Mouse (Mus musculus): ENCODE data around the gene Fgd5. TPM values are rescaled to one million over a fixed set of nuclear protein-coding genes. Genes with fewer than 3 reads are reported as not detected.
"Not testable (repeated sequence)": the region's sequence is repeated elsewhere in the genome, so short reads cannot be mapped to it uniquely, and the experiment has no call there.

The Fgd5 gene
- 11.6 and 16.1 TPM in 2 replicates for polyA plus RNA-seq (2015; fragmentation: Nextera tagmentation; extraction: Ambion mirVana)

- peak; percentile 71 for ATAC-seq (replicated peaks; ENCODE audit: insufficient number of reproducible peaks, insufficient read depth, low FRiP score, low read depth)
- H3K4me3 ChIP-seq: peak within 1 kb of the TSS; percentile 59
- peak within 1 kb of the TSS; percentile 58 for H3K27ac ChIP-seq
- peak within 1 kb of the TSS; percentile 59 for H3K9ac ChIP-seq
- 2% methylated on average over 28 of the region's 62 CpGs for WGBS
- peaks cover 39% of the 10 kb centered on the region for H3K27me3 ChIP-seq
- no peaks in the 10 kb centered on the region for H3K9me3 ChIP-seq (replicated peaks)
- H3K36me3 ChIP-seq: no peaks in the 10 kb centered on the region
- H3K4me1 ChIP-seq (replicated peaks): peaks cover 12% of the 10 kb centered on the region
- peak within 1 kb of the TSS; percentile 93 for H3K4me2 ChIP-seq
Observed at GRCm38 (mm10) chr6:91978371-91979300, at the start of gene Fgd5. Gene Fgd5, plus strand, starts transcription at chr6:91978878.

GRCm38 (mm10) chr6:91931231-91931630 is 47.4 kb upstream of the Fgd5 start:
- Histone ChIP-seq H3K9me3 (replicated peaks) (no peaks in the 10 kb centered on the region), H3K27ac (no peak overlapping the region), H3K4me2 (no peak overlapping the region), H3K27me3 (no peaks in the 10 kb centered on the region), H3K4me1 (replicated peaks) (0 out of 2 replicates have a peak, but pooled peaks cover 5% of the 10 kb centered on the region), H3K9ac (no peak overlapping the region), H3K4me3 (no peak overlapping the region), H3K36me3 (no peaks in the 10 kb centered on the region)
- WGBS: 45% methylated on average over 5 of the region's 5 CpGs
- no peak for ATAC-seq (replicated peaks; ENCODE audit: insufficient number of reproducible peaks, insufficient read depth, low FRiP score, low read depth)

- 54% methylated on average over 4 of the region's 4 CpGs for WGBS
- no peak overlapping the region for H3K27ac ChIP-seq
- no peaks in the 10 kb centered on the region for H3K9me3 ChIP-seq (replicated peaks)
- no peaks in the 10 kb centered on the region for H3K36me3 ChIP-seq
- no peaks in the 10 kb centered on the region for H3K4me1 ChIP-seq (replicated peaks)
- ATAC-seq (replicated peaks; ENCODE audit: insufficient number of reproducible peaks, insufficient read depth, low FRiP score, low read depth): no peak
- H3K4me3 ChIP-seq: no peak overlapping the region
- H3K27me3 ChIP-seq: no peaks in the 10 kb centered on the region
- H3K9ac ChIP-seq: no peak overlapping the region
- H3K4me2 ChIP-seq: no peak overlapping the region
Observed at GRCm38 (mm10) chr6:91938491-91938890, 40.2 kb upstream of the Fgd5 start.

- H3K9ac ChIP-seq: no peak overlapping the region
- no peak overlapping the region for H3K27ac ChIP-seq
- H3K4me2 ChIP-seq: no peak overlapping the region
- no peaks in the 10 kb centered on the region for H3K4me1 ChIP-seq (replicated peaks)
- no peaks in the 10 kb centered on the region for H3K9me3 ChIP-seq (replicated peaks)
- no peaks in the 10 kb centered on the region for H3K36me3 ChIP-seq
- 56% methylated on average over 2 of the region's 2 CpGs for WGBS
- ATAC-seq (replicated peaks; ENCODE audit: insufficient number of reproducible peaks, insufficient read depth, low FRiP score, low read depth): no peak
- H3K4me3 ChIP-seq: no peak overlapping the region
- peaks cover 12% of the 10 kb centered on the region for H3K27me3 ChIP-seq
Observed at GRCm38 (mm10) chr6:91948426-91948825, 30.3 kb upstream of the Fgd5 start.

- not testable (repeated sequence) for H3K4me3 ChIP-seq; H3K9me3 ChIP-seq (replicated peaks); H3K27me3 ChIP-seq; H3K4me2 ChIP-seq; ATAC-seq (replicated peaks; ENCODE audit: insufficient number of reproducible peaks, insufficient read depth, low FRiP score, low read depth); H3K4me1 ChIP-seq (replicated peaks); H3K36me3 ChIP-seq; H3K9ac ChIP-seq; H3K27ac ChIP-seq
- WGBS: 16% methylated on average over 3 of the region's 8 CpGs
Observed at GRCm38 (mm10) chr6:91958015-91958414, 20.7 kb upstream of the Fgd5 start.

- peak; percentile 65 for ATAC-seq (replicated peaks; ENCODE audit: insufficient number of reproducible peaks, insufficient read depth, low FRiP score, low read depth)
- no peak overlapping the region for H3K9ac ChIP-seq
Observed at GRCm38 (mm10) chr6:91960028-91960811, 18.5 kb upstream of the Fgd5 start.

GRCm38 (mm10) chr6:91963429-91963828 is 15.2 kb upstream of the Fgd5 start:
- no peaks in the 10 kb centered on the region for H3K36me3 ChIP-seq
- H3K4me3 ChIP-seq: no peak overlapping the region
- 38% methylated on average over 4 of the region's 4 CpGs for WGBS
- no peak overlapping the region for H3K9ac ChIP-seq
- H3K4me1 ChIP-seq (replicated peaks): 0 out of 2 replicates have a peak, but pooled peaks cover 3% of the 10 kb centered on the region
- peaks cover 7% of the 10 kb centered on the region; the same call in 1 of the 2 replicates for H3K27me3 ChIP-seq
- no peak for ATAC-seq (replicated peaks; ENCODE audit: insufficient number of reproducible peaks, insufficient read depth, low FRiP score, low read depth)
- H3K27ac ChIP-seq: no peak overlapping the region
- H3K4me2 ChIP-seq: no peak overlapping the region
- H3K9me3 ChIP-seq (replicated peaks): no peaks in the 10 kb centered on the region

More at GRCm38 (mm10) chr6:91960028-91960811, 18.5 kb upstream of the Fgd5 start:
- Histone ChIP-seq H3K27ac (peak overlapping the region; percentile 72), H3K36me3 (no peaks in the 10 kb centered on the region), H3K9me3 (replicated peaks) (no peaks in the 10 kb centered on the region), H3K27me3 (peaks cover 7% of the 10 kb centered on the region), H3K4me1 (replicated peaks) (0 out of 2 replicates have a peak, but pooled peaks cover 3% of the 10 kb centered on the region), H3K4me2 (peak overlapping the region; percentile 41), H3K4me3 (0 out of 2 replicates have a peak overlapping the region, but pooled peaks have one; percentile 7)
- 21% methylated on average over 8 of the region's 8 CpGs for WGBS

- H3K27ac ChIP-seq: no peak overlapping the region
- H3K4me3 ChIP-seq: no peak overlapping the region
- ATAC-seq (replicated peaks; ENCODE audit: insufficient number of reproducible peaks, insufficient read depth, low FRiP score, low read depth): no peak
- no peak overlapping the region for H3K4me2 ChIP-seq
- no peaks in the 10 kb centered on the region for H3K36me3 ChIP-seq
- H3K9ac ChIP-seq: no peak overlapping the region
- WGBS: 80% methylated on average over 8 of the region's 8 CpGs
- no peaks in the 10 kb centered on the region for H3K9me3 ChIP-seq (replicated peaks)
- H3K27me3 ChIP-seq: peaks cover 7% of the 10 kb centered on the region; the same call in 1 of the 2 replicates
- 0 out of 2 replicates have a peak, but pooled peaks cover 3% of the 10 kb centered on the region for H3K4me1 ChIP-seq (replicated peaks)
Observed at GRCm38 (mm10) chr6:91965060-91965459, 13.6 kb upstream of the Fgd5 start.

- no peak for ATAC-seq (replicated peaks; ENCODE audit: insufficient number of reproducible peaks, insufficient read depth, low FRiP score, low read depth)
- H3K9me3 ChIP-seq (replicated peaks): no peaks in the 10 kb centered on the region
- no peak overlapping the region for H3K4me3 ChIP-seq
- H3K9ac ChIP-seq: no peak overlapping the region
- H3K27me3 ChIP-seq: peaks cover 7% of the 10 kb centered on the region; the same call in 1 of the 2 replicates
- no peak overlapping the region for H3K27ac ChIP-seq
- 0 out of 2 replicates have a peak, but pooled peaks cover 2% of the 10 kb centered on the region for H3K4me1 ChIP-seq (replicated peaks)
- WGBS: 46% methylated on average over 6 of the region's 6 CpGs
- no peaks in the 10 kb centered on the region for H3K36me3 ChIP-seq
- no peak overlapping the region for H3K4me2 ChIP-seq
Observed at GRCm38 (mm10) chr6:91966006-91966405, 12.7 kb upstream of the Fgd5 start.

GRCm38 (mm10) chr6:91972201-91972646 is 6.5 kb upstream of the Fgd5 start:
- Histone ChIP-seq H3K27me3 (peaks cover 12% of the 10 kb centered on the region), H3K36me3 (no peaks in the 10 kb centered on the region), H3K4me3 (no peak overlapping the region), H3K4me1 (replicated peaks) (peaks cover 16% of the 10 kb centered on the region), H3K27ac (peak overlapping the region; percentile 81), H3K9ac (no peak overlapping the region), H3K4me2 (no peak overlapping the region), H3K9me3 (replicated peaks) (no peaks in the 10 kb centered on the region)
- peak; percentile 93 for ATAC-seq (replicated peaks; ENCODE audit: insufficient number of reproducible peaks, insufficient read depth, low FRiP score, low read depth)
- 39% methylated on average over 9 of the region's 9 CpGs for WGBS

GRCm38 (mm10) chr6:91973972-91974371 is 4.7 kb upstream of the Fgd5 start:
- 0 out of 2 replicates have a peak overlapping the region, but pooled peaks have one; percentile 81 for H3K27ac ChIP-seq
- WGBS: 62% methylated on average over 6 of the region's 6 CpGs
- H3K4me3 ChIP-seq: no peak overlapping the region
- H3K4me1 ChIP-seq (replicated peaks): peaks cover 24% of the 10 kb centered on the region
- no peak overlapping the region for H3K4me2 ChIP-seq
- H3K36me3 ChIP-seq: no peaks in the 10 kb centered on the region
- no peak overlapping the region for H3K9ac ChIP-seq
- no peaks in the 10 kb centered on the region for H3K9me3 ChIP-seq (replicated peaks)
- no peak for ATAC-seq (replicated peaks; ENCODE audit: insufficient number of reproducible peaks, insufficient read depth, low FRiP score, low read depth)
- H3K27me3 ChIP-seq: peaks cover 16% of the 10 kb centered on the region
